Mouse (Mus musculus): ENCODE data around the gene Sergef.

- TF ChIP-seq CTCF (IDR thresholded peaks at IDR 0.05; ENCODE audit: borderline replicate concordance, control insufficient read depth, extremely low read depth, insufficient read depth, low read length, poor library complexity) (no peak), POLR2A (IDR thresholded peaks at IDR 0.05; ENCODE audit: control insufficient read depth, extremely low read depth, insufficient read depth, low read length, poor library complexity) (no peak)
These were observed 9.0 kb upstream of the Sergef start for GRCm38 (mm10) chr7:46648431-46649140.

Measured in thymus, adult 2 months (tissue).